Mouse (Mus musculus) splenic B cell, adult 2 months (primary cell): ENCODE measurements around the gene Il11ra1.
A peak's percentile ranks its signal among the peaks of the same experiment; 100 is the strongest.

Experiments
- DNase-seq: peaks from one replicate; pipeline ENCODE4 v3.0.0-alpha.2; 2011; ENCODE audit warnings: low read depth, low spot score
- H3K27me3 ChIP-seq: 2 replicates; pipeline ENCODE4 v1.6.1; 2012; ENCODE audit warnings: mild to moderate bottlenecking, low read length, moderate library complexity, mixed read lengths; ENCODE audit not compliant: control insufficient read depth, poor library complexity, insufficient read depth, severe bottlenecking
- H3K36me3 ChIP-seq: 2 replicates; pipeline ENCODE4 v1.6.1; 2012; ENCODE audit warnings: mild to moderate bottlenecking, low read length, moderate library complexity, mixed read lengths; ENCODE audit not compliant: control insufficient read depth, poor library complexity, insufficient read depth, severe bottlenecking

Il11ra1 gene

GRCm38 (mm10) chr4:41711705-41712375 lies 12.1 kb downstream of the Il11ra1 start:
- no peaks in the 10 kb centered on the region; the same call in 1 of the 2 replicates for H3K36me3 ChIP-seq
- H3K27me3 ChIP-seq: no peaks in the 10 kb centered on the region
- DNase-seq: no peak

GRCm38 (mm10) chr4:41712421-41713196 lies 12.8 kb downstream of the Il11ra1 start:
- Histone ChIP-seq H3K27me3 (no peaks in the 10 kb centered on the region), H3K36me3 (peaks cover 2% of the 10 kb centered on the region; the same call in 1 of the 2 replicates)
- DNase-seq: no peak

GRCm38 (mm10) chr4:41713197-41714067 lies 13.6 kb downstream of the Il11ra1 start, which contains the start of gene Rpp25l:
Gene Rpp25l (minus strand): TSS chr4:41713534.
- peak; percentile 82 for DNase-seq
- H3K27me3 ChIP-seq: no peaks in the 10 kb centered on the region
- peaks cover 3% of the 10 kb centered on the region; the same call in 1 of the 2 replicates for H3K36me3 ChIP-seq

GRCm38 (mm10) chr4:41714276-41714675 lies 14.5 kb downstream of the Il11ra1 start:
- H3K36me3 ChIP-seq: peaks cover 5% of the 10 kb centered on the region; the same call in 1 of the 2 replicates
- DNase-seq: peak; percentile 82

GRCm38 (mm10) chr4:41715082-41715481 lies 15.3 kb downstream of the Il11ra1 start:
- DNase-seq: no peak
- peaks cover 7% of the 10 kb centered on the region; the same call in 1 of the 2 replicates for H3K36me3 ChIP-seq
- no peaks in the 10 kb centered on the region for H3K27me3 ChIP-seq

More at GRCm38 (mm10) chr4:41714276-41714675, 14.5 kb downstream of the Il11ra1 start:
- no peaks in the 10 kb centered on the region for H3K27me3 ChIP-seq

GRCm38 (mm10) chr4:41715596-41715995 lies 15.8 kb downstream of the Il11ra1 start:
- Histone ChIP-seq H3K36me3 (peaks cover 7% of the 10 kb centered on the region; the same call in 1 of the 2 replicates), H3K27me3 (no peaks in the 10 kb centered on the region)
- peak; percentile 67 for DNase-seq

GRCm38 (mm10) chr4:41716834-41717233 lies 17.0 kb downstream of the Il11ra1 start:
- Histone ChIP-seq H3K27me3 (no peaks in the 10 kb centered on the region), H3K36me3 (peaks cover 7% of the 10 kb centered on the region; the same call in 1 of the 2 replicates)
- no peak for DNase-seq

GRCm38 (mm10) chr4:41722918-41723351 lies 23.1 kb downstream of the Il11ra1 start, which contains the start of gene Dctn3:
Gene Dctn3 (minus strand): TSS chr4:41723170.
- DNase-seq: peak; percentile 96
- Histone ChIP-seq H3K36me3 (peaks cover 5% of the 10 kb centered on the region; the same call in 1 of the 2 replicates), H3K27me3 (no peaks in the 10 kb centered on the region)

- Histone ChIP-seq H3K27me3 (no peaks in the 10 kb centered on the region), H3K36me3 (no peaks in the 10 kb centered on the region)
- no peak for DNase-seq
Measured at GRCm38 (mm10) chr4:41726826-41727621, 27.2 kb downstream of the Il11ra1 start.

GRCm38 (mm10) chr4:41731052-41731765 lies 31.4 kb downstream of the Il11ra1 start, which contains the start of gene Arid3c:
Gene Arid3c (minus strand): TSS chr4:41731142.
- peak; percentile 48 for DNase-seq
- H3K27me3 ChIP-seq: no peaks in the 10 kb centered on the region
- no peaks in the 10 kb centered on the region for H3K36me3 ChIP-seq

- no peaks in the 10 kb centered on the region for H3K27me3 ChIP-seq
- DNase-seq: peak; percentile 89
- peaks cover 7% of the 10 kb centered on the region; the same call in 1 of the 2 replicates for H3K36me3 ChIP-seq
Measured at GRCm38 (mm10) chr4:41737602-41738255, 37.9 kb downstream of the Il11ra1 start.

GRCm38 (mm10) chr4:41738256-41738603 lies 38.4 kb downstream of the Il11ra1 start:
- Histone ChIP-seq H3K27me3 (no peaks in the 10 kb centered on the region), H3K36me3 (peaks cover 7% of the 10 kb centered on the region; the same call in 1 of the 2 replicates)
- no peak for DNase-seq

GRCm38 (mm10) chr4:41739260-41739659 lies 39.5 kb downstream of the Il11ra1 start:
- no peak for DNase-seq
- no peaks in the 10 kb centered on the region for H3K27me3 ChIP-seq

More at GRCm38 (mm10) chr4:41739260-41739659, 39.5 kb downstream of the Il11ra1 start:
- H3K36me3 ChIP-seq: peaks cover 7% of the 10 kb centered on the region; the same call in 1 of the 2 replicates
